ENCODE assay signal across 18 mouse cellular contexts in genomic region chr9:121905556-121906185, GRCm38 (mm10). TPM values are rescaled to one million over a fixed set of nuclear protein-coding genes. Genes with fewer than 3 reads are reported as not detected.
DNase-seq lines count a peak whose midpoint lies in the region; ATAC-seq and TF ChIP-seq lines count a peak whose summit lies in the region.
"Had no signal": no experiment of that assay in that cellular context is flagged by ENCODE, and none has a peak within 500 bp of the region (broad histone marks: within the 10 kb centered on the region; RNA-seq: fewer than 3 reads in every experiment).

No protein-coding gene starts in this region.

- no peak for TF ChIP-seq CTCF in intestine, postnatal 0 days (IDR thresholded peaks at IDR 0.05; ENCODE audit: low read depth)

- no peaks in the 10 kb centered on the region for H3K36me3 ChIP-seq in intestine, postnatal 0 days (ENCODE audit: control insufficient read depth, insufficient read depth)
- H3K36me3 ChIP-seq: embryonic facial prominence, embryonic 15.5 days; forebrain, embryonic 12.5 days; kidney, embryonic 15.5 days; limb, embryonic 13.5 days had no signal

- H3K4me2 ChIP-seq in intestine, postnatal 0 days (replicated peaks; ENCODE audit: low read depth): no peak overlapping the region
- H3K4me2 ChIP-seq: embryonic facial prominence, embryonic 15.5 days; forebrain, embryonic 12.5 days; kidney, embryonic 15.5 days; limb, embryonic 13.5 days; midbrain, embryonic 11.5 days had no signal

- DNase-seq in kidney, postnatal 25 days: peak; percentile 3 to 8
- DNase-seq in kidney, adult 8-10 months: no peak
- peak; percentile 38 for DNase-seq in right cerebral cortex, adult 18-20 months
- no peak for DNase-seq in right cerebral cortex, postnatal 4 days
- peak; percentile 27 for DNase-seq in adipocyte (ENCODE audit: low spot score)
- DNase-seq in right cerebral cortex, postnatal 10 days (ENCODE audit: low spot score in 2 of 2): peak; percentile 26 to 48
- no peak for DNase-seq in natural killer cell, adult 2 months (ENCODE audit: low spot score in 2 of 2)
- DNase-seq: cerebellum, adult 18-20 months; gastrocnemius, postnatal 10 days; layer of hippocampus, adult 9-11 months; retina, postnatal 1 day had no signal

- H3K4me1 ChIP-seq in intestine, postnatal 0 days (replicated peaks; ENCODE audit: control insufficient read depth, insufficient read depth, low read length): no peaks in the 10 kb centered on the region
- H3K4me1 ChIP-seq: embryonic facial prominence, embryonic 15.5 days; forebrain, embryonic 12.5 days; kidney, embryonic 15.5 days; limb, embryonic 13.5 days had no signal

- no peaks in the 10 kb centered on the region for H3K9me3 ChIP-seq in intestine, postnatal 0 days (ENCODE audit: control insufficient read depth)
- H3K9me3 ChIP-seq: embryonic facial prominence, embryonic 15.5 days; forebrain, embryonic 12.5 days; kidney, embryonic 15.5 days; limb, embryonic 13.5 days had no signal

- no peak for ATAC-seq in intestine, postnatal 0 days
- ATAC-seq: hindbrain, postnatal 0 days had no signal

- H3K9ac ChIP-seq in intestine, postnatal 0 days (ENCODE audit: low read depth, low read length): no peak overlapping the region
- H3K9ac ChIP-seq: embryonic facial prominence, embryonic 15.5 days; forebrain, embryonic 12.5 days; kidney, embryonic 15.5 days; limb, embryonic 13.5 days had no signal

- WGBS in intestine, postnatal 0 days: 78% methylated on average over 4 of the region's 4 CpGs

- H3K27ac ChIP-seq in intestine, postnatal 0 days (ENCODE audit: low read depth, low read length): no peak overlapping the region
- H3K27ac ChIP-seq: embryonic facial prominence, embryonic 15.5 days; forebrain, embryonic 12.5 days; hindbrain, postnatal 0 days; kidney, embryonic 15.5 days; limb, embryonic 13.5 days had no signal

- H3K4me3 ChIP-seq in intestine, postnatal 0 days (ENCODE audit: low read depth, low read length): no peak overlapping the region
- H3K4me3 ChIP-seq: embryonic facial prominence, embryonic 15.5 days; forebrain, embryonic 12.5 days; kidney, embryonic 15.5 days; limb, embryonic 13.5 days had no signal

- no peaks in the 10 kb centered on the region for H3K27me3 ChIP-seq in intestine, postnatal 0 days (replicated peaks; ENCODE audit: control insufficient read depth, insufficient read depth, low read length)
- H3K27me3 ChIP-seq: embryonic facial prominence, embryonic 15.5 days; forebrain, embryonic 12.5 days; kidney, embryonic 15.5 days; limb, embryonic 13.5 days had no signal

RNA-seq across cellular contexts. Expression of gene Ackr2, which starts 7.5 kb away (rescaled TPM):
- polyA plus RNA-seq in intestine, postnatal 0 days (2015; fragmentation: Nextera tagmentation; extraction: Ambion mirVana): 1.0 and 1.1 TPM in 2 replicates

RNA-seq across cellular contexts. Expression of gene Cyp8b1, which starts 10.4 kb away (rescaled TPM):
- 2.1 and 3.3 TPM in 2 replicates for polyA plus RNA-seq in intestine, postnatal 0 days (2015; fragmentation: Nextera tagmentation; extraction: Ambion mirVana)
- polyA plus RNA-seq: embryonic facial prominence, embryonic 15.5 days; forebrain, embryonic 12.5 days; hindbrain, postnatal 0 days; limb, embryonic 13.5 days; midbrain, embryonic 11.5 days had no signal

RNA-seq across cellular contexts. Expression of gene Fam198a, which starts 45.1 kb away (rescaled TPM):
- 0.90 and 1.0 TPM in 2 replicates for polyA plus RNA-seq in intestine, postnatal 0 days (2015; fragmentation: Nextera tagmentation; extraction: Ambion mirVana)

RNA-seq across cellular contexts. Expression of gene Higd1a, which starts 47.5 kb away (rescaled TPM):
- polyA plus RNA-seq in intestine, postnatal 0 days (2015; fragmentation: Nextera tagmentation; extraction: Ambion mirVana): 162 and 186 TPM in 2 replicates

Comparison
In these comparisons a context has a peak if more than half of its experiments do, and no peak if none do; other contexts are left out.
1. DNase-seq: peak in kidney, postnatal 25 days (2 of 2), right cerebral cortex, adult 18-20 months (single experiment), adipocyte (single experiment) and right cerebral cortex, postnatal 10 days (2 of 2); none in kidney, adult 8-10 months (0 of 2), right cerebral cortex, postnatal 4 days (single experiment) and natural killer cell, adult 2 months (0 of 2).